Mouse (Mus musculus) erythroid progenitor cell, adult 5-6 weeks (primary cell): ENCODE data around the gene Scap. TPM values are rescaled to one million over a fixed set of nuclear protein-coding genes. Genes with fewer than 3 reads are reported as not detected.
"Not testable (repeated sequence)": the region's sequence is repeated elsewhere in the genome, so short reads cannot be mapped to it uniquely, and the experiment has no call there.

ENCODE experiments used
- ATAC-seq: replicated peaks from 2 replicates; pipeline ENCODE4 v1.8.0; 2016; ENCODE audit warnings: moderate number of reproducible peaks, mild to moderate bottlenecking, moderate TSS enrichment, inconsistent platforms; ENCODE audit not compliant: poor library complexity, low FRiP score, severe bottlenecking
- total RNA-seq, 2 experiments: library from RNA; stranded (forward) in 1 of 2; stranded (reverse) in 1 of 2; fragments of 150-400 nt in 1 of 2; fragments of 186-747, 209-891 nt in 1 of 2; gene quantifications; 2 replicates each; pipeline versions ENCODE4 v1.2.3 to v1.2.4; 2015 to 2017; ENCODE audit warnings: low replicate concordance in 2 of 2

The Scap gene
- total RNA-seq, 2 experiments from 2014 or later: 2.8 to 6.3 TPM

DNA sequence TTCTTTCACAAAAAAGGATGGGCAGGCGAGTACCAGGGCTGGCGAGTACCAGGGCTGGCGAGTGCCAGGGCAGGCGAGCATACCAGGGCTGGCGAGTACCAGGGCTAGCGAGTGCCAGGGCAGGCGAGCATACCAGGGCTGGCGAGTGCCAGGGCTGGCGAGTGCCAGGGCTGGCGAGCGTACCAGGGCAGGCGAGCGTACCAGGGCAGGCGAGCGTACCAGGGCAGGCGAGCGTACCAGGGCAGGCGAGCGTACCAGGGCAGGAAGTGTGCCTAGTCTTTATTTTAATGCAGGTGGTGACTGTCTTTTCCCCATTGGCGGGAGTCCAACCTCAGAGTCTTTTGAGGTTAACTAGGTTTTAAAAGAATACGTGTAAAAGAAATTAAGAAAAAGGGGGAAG, 3.4 kb upstream of the Scap start:
- ATAC-seq: 0 out of 2 replicates have a peak, but pooled peaks have one; percentile 36

DNA sequence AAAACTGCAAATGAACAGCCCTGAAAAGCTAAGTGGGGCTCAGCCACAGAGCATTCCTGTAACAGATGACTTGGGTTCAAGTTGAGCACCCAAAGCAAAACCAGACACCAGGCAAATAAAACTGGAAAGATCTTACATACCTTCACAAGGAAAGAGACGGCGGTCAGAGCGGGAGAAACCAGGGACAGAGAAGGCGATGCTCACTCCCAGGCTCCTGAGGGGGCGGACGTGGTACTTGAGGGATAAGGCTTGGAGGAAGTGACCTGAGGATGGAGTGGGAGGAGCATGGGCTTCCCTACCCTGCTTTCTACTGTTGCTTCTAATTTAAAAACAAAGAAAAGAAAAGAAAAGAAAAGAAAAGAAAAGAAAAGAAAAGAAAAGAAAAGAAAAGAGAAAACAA, 2.7 kb upstream of the Scap start:
- no peak for ATAC-seq

DNA sequence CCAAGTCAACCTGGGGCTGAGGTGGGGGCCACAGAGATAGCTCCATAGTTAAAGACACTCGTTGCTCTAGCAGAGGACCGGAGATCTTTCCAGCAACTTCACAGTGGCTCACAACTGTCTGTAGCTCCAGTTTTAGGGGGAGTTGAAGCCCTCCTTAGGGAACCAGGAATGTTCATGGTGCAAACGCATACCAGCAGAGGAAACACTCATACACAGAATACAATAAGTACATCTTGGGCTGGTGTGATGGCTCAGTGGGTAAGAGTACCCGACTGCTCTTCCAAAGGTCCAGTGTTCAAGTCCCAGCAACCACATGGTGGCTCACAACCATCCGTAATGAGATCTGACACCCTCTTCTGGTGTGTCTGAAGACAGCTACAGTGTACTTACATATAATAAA, 2.2 kb upstream of the Scap start:
- not testable (repeated sequence) for ATAC-seq

DNA sequence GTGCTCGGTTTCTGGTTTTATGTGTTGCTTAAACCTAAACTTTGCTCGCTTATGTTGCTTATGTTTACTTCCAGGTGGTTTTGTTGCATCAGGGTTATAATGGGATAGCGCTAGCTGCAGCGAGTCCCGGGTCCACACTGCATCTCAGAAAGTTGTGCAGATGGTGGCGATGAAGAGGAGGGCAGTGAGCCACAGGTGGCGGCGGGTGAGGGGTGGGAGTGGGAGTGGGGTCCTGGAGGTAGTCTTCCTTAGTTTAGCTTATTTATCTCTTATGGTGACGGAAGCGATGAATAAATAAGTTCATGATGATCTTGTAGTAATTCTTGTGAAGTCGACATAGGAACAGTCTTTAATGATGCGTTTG, 790 bp downstream of the Scap start:
- no peak for ATAC-seq

DNA sequence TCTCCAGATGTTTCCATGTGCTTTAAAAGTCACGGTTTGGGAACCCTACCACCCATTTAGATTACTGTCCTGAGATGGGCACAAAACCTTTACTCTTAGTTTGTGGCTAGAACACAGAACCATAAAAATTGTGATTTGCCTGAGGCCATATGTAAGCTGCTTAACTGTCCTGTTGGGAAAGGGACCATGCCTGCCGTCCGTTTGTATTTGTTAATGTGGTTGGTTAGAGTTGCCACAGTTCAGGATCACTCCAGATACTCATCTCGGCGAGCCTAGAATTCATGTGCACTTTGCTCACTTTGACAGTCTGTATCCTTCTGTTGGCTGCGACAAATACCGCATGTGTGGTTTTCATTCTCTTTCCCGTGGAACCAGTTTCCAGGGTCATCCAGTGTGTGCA, 1.8 kb downstream of the Scap start:
- no peak for ATAC-seq

DNA sequence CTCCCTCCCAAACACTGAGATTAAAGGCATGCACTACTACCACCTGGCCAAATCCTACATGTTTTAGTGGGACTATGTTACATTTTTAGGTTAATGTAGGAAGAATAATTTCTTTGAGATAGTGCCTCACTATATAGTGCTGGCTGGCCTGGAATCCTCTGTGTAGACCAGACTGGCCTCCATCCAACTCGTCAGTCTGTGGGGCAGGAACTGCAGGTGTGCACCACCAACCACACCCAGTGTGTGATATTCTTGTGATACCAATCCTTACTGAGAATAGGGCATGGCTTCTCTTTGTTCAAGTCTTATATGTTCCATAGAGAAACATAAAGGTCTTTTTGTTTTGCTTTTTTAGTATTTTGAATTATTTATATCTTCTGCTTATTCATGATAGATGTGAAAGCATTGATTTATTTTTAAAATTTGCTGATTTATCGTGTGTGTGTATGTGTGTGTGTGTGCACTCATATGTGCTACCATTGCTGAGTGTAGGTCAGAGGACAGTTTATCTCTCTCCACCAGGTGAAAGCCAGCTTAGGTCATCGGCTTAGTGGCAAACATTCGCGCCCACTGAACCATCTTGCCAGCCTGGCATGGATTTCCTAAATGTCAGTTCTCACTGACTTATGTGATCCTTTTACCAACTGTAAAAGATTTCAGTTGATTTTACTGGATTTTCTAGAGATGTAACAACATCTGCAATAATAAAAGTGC, 7.1 kb downstream of the Scap start:
- no peak for ATAC-seq

DNA sequence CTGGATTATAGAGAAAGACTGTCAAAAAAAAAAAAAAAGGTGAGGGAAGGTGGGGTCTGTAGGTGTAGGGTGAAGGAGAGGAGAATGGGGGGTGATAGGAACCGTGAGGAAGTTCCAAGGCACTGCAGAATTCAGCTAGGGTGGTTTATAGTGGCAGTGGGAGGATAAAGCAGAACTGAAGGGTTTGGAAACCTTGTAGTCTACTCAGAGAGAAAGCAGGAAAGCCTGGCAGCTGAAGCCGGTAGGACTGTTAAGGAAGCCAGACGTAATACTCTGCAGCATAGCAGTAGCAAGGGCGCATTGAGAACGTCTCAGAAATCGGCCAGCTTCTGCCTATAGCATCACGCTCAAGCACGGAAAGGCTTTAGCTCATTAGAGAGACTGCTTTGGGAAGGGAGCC, 8.9 kb downstream of the Scap start:
- no peak for ATAC-seq

DNA sequence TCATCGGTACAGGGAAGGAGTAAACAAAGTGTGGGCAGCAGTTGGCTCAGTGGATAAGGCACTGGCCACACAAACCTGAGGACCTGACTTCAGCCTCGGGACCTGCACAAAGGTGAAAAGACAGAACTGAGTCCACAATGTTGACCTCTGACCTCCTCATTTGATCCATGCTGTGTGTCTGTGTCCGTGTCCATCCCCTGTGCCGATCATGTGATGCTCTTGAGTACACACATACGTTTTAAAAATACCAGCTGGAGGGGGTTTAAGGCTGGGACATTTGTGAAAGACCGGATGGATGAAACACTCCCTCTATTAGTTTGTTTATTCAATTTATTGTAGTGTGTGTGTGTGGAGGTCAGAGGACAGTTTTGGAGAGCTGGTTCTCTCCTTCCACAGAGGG, 10.7 kb downstream of the Scap start:
- no peak for ATAC-seq

DNA sequence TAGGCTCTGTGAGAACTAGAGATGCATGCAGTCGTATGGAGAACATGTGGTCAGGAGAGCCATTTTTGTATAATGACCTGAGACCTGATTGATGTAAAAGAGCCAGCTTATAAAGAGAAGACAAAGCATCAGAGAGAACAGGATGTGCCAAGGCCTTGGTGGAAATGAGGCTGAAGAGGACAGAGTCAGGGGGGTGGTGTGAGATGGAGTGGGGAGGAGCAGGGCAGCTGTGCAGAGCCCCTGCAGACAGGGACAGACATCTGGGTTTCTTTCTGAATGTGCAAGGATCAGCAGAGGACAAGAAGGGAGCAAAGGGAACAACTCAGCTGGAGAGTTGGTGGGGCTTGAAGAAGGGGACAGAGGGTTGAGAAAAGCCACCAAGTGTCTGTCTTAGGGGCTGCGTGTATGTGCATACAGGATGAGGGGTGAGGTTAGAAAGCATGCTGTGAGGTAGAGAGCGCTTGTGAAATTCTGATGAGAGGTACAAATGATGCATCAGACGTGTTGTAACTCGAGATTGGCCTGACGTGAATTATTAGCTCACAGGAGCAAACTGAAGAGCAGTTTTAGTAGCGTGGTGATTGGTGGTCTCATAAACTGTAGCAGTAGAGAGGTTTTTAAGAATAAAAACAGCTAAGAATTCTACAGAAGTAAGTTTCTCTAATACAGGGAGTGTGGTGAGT, 12.1 kb downstream of the Scap start:
- ATAC-seq: no peak

DNA sequence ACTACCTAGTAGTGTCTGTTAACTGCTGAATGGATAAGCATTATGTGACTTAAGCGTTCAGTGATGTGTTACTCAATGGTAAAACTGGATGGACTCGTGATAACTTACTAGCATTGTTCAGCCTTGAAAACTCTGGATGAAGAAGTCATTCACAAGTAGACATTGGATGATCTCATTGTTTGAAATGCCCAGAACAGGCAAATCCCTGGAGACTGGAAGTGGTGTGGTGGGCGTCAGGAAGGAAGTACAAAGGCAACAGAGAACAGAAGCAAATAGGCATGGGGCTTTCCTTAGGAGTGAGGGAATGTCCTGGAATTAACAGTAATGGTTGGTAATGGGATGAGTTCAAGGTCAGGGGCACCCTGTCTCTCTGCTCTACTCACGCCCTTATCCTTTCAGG, 15.8 kb downstream of the Scap start:
- ATAC-seq: no peak

DNA sequence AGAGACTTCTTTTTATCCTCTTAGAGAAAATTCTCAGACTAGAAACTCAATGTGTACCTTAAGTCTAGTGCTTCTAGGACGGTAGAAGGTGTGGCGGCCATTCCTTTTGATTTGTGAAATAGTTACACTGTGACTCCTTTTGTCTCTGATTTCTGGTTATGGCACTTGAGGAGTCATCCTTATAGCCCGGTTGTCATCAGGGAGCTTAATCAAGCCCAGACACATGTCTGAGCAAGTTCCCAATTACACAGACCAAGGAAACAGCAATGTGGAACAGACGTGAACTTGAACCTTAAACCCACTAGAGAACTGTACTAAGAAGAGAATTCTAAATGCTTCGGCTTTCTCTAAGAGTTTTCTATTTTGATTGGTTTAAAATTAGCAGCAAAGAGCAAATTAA, 17.1 kb downstream of the Scap start:
- ATAC-seq: no peak

DNA sequence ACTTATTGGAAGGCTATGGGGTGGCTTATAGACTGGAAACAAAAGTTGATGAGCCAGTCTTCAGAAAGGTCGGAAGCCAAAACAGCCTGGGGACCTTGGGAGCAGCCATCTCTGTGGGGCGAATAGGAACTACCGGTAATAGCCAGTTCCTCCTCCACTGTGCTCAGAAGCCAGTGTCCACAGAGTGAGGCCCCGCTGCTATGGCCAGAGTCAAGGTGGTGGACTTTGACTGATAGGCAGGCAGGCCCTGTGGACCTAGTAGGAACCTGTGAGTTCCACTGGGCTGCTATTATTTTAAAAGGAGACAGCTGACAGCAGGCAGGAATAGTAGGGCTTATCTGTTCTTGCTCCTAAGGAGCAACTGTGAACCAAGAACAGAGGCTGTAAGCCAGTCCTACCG, 17.5 kb downstream of the Scap start:
- ATAC-seq: no peak

DNA sequence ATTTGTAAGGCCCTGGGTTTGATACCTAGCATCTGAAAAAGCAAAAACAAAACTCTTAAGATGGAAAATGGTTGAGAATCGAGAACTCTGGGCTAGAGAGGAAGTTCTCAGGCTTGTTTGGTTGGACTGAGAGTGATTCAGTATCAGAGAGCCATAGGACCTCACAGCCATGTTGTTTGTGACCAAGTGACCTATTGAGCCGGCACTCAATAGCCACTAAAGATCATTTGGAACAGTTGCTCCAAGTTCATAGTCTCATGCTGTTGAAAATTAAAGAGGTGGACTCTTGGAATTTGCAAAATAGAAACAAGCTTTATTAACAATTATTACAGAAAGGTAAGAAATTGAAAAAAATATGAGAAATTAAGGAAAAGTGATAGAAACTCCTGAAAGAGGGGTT, 18.3 kb downstream of the Scap start:
- no peak for ATAC-seq

DNA sequence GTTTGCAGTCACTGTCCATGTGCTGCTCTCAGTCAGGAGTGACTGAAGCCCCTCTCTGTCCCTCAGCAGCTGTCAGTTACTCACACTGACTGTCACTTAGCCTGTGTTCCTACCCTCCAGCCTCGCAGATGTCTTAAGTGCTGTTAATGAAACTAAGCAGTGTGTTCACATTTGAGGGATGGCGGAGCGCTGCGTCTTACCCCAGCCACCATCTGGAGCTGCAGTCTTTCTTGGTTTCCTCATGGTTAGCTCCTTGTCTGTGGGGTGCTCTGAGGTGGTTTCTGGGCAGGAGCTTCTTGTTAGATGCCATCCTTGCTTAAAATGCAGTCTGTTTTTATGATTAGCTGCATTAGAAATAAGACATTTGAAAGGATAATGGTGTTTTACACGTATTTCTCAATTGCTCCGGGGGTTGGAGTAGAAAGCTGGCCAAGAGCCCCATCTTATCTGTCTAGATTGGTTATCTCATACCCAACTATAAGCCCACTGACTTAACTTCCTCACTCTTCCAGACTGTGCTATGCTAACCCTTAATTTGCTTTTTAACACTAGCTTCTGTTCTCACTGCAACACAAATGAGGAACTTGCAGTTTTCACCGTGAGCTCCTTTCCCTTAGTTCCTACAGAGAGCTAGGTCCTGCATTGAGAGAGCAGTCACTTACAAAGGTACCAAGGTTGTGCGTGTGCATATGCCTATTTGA, 19.0 kb downstream of the Scap start:
- no peak for ATAC-seq

DNA sequence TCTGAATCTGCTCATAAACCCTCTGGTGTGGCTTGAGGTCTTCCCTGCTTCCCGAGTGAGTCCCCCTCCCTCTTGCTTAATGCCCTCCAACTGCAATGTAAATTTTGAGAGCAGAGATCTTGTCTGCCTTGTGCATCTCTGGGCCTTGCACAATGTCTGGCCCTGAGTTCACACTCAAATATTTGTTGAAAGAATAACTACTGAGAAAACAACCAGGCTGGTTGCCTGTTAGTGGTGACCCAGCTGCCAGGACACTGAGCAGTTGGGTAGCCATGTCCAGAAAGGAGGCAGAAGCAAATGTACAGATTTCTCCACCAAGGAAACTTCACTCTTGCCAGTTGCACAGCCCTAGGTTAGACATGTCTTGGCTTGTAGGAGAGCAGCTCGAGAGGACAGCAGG, 25.3 kb downstream of the Scap start:
- ATAC-seq: no peak

DNA sequence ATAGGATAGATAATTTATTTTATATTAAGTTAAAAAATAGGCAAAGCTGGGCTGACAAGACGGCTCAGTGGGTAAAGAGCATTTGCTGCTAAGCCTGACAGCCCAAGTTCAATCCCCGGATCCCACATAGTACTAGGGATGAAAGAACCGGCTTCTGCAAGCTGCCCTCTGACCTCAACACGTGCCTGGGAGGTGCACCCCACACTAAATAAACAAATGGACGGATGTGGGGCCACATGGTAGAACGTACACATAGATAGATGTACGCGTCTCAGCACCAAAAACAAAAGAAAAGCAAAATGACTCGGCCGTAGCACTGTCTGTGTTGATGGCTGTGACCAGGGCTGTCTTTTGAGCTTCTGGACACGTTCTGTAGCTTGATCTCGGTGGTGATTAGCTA, 28.2 kb downstream of the Scap start:
- no peak for ATAC-seq

DNA sequence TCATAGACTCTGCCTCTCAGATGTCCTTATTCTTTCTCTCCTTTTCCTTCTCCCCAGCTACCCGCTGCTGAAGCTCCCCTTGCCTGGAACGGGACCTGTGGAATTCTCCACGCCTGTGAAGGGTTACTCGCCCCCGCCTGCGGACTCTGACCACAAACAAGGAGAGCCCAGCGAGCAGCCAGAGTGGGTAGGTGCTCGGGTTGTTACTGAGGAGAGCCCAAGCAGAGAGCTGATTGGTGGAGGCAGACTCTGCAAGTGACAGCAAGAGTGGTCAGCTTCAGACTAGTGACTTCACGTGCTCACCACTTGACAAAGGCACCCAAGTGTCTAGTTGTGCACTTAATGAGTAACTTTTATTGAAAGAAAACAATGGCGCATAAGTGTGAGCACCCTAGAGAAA, 29.2 kb downstream of the Scap start:
- ATAC-seq: no peak

DNA sequence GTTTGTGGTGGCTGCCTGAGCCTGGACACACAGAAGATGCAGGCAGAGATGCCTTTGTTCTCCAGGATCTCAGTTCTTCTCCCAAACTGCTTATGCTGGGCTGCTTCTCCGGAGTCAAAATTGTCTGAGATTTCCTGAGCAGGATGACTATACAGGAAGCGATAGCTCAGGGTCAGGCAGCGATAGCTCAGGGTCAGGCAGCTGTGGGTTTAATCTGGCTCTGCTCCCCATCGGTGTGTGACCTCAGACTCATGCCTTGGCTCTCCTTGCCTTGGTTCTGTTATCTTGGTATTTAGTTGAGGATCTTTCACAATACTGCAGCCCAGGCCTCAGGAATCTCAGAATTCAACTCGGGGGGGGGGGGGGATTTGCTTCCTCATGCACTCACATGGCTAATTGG, 33.7 kb downstream of the Scap start:
- ATAC-seq: no peak

DNA sequence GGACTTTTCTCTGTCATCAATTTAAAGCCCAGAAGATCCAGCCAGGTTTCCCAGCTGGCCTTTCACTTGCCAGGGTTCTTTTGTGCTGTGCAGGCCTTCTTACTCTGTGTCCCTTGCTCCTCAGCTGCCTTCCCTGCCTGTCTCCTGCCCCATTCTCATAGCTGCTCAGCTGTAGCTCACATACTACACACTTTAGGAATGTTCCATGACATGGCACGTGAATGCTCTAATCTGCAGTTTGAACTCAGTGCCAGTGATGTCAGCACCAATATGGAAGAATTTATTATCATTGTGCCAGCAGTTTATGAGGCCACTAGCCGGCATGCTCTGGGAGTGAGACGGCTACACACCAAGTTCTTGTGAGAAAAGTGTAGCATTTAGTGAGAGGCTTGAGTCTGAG, 36.8 kb downstream of the Scap start:
- ATAC-seq: no peak

DNA sequence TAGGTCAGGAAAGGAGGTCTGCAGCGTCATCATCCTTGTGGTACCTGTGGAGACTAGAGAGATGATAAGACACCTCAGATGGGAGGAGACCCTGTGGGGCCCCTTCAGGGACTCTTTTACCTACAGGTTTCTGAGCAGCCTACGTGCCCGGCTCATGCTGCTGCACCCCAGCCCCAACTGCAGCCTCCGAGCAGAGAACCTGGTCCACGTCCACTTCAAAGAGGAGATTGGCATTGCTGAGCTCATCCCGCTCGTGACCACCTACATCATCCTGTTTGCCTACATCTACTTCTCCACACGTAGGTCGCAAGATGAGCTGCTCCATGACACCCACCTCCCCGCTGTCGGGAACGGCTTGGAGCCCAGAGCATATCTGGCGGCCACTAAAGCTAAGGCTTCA, 40.8 kb downstream of the Scap start:
- ATAC-seq: no peak

DNA sequence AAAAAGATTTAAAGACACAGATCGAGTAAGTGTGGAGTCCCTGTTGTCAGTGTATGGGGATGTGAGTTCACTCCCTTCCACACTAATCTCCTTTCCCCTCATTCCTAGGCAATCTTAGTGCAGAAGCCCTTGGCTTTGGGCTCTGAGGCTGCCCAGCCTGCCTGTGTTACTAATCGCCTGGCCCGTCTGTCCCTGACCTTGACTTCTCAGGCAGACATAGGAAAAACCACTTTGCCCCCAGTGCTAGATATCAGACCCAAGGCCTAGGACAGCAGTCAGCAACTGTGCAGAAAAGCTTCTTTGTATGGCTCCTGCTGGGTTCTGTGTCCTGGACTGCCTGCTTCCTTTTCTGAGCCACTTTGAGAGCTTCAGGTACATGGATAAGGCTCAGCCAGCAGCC, 42.6 kb downstream of the Scap start:
- ATAC-seq: no peak
